Mouse (Mus musculus) bone marrow, adult 2 months (tissue): ENCODE results near the gene Magi3.

Source experiments
- CTCF ChIP-seq: fragments of 200-500 bp; IDR thresholded peaks from 2 replicates; pipeline ENCODE4 v1.5.1; 2011; ENCODE audit warnings: low read length, control low read depth; ENCODE audit not compliant: control insufficient read depth, insufficient read depth
- POLR2A ChIP-seq: fragments of 200-500 bp; IDR thresholded peaks from 2 replicates; pipeline ENCODE4 v1.6.1; 2011; ENCODE audit warnings: low read depth, mild to moderate bottlenecking, control low read depth, low read length, borderline replicate concordance; ENCODE audit not compliant: control insufficient read depth

DNA sequence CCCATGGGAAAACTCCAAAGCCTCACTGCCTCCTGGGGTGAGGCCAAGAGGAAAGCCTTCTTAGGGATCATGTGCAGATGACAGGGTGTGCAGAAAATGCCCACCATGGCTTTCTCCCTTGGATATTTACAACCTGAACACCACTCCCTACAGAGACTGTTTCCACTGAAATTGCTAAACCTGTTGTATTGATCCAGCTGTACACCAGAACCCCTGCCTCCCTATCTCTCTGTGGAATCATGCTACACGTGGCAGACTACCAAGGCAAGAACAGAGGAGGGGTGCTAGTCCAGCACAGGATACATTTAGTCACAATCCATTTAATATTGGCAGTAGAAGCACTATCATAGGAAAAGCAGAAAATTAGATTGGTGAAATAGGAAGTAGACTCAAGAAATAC, 94.5 kb downstream of the Magi3 start:
- TF ChIP-seq CTCF (no peak), POLR2A (no peak)
